In genomic region chr11:86575632-86576378, GRCm38 (mm10) we compare ENCODE assay signal across 11 mouse cellular contexts. TPM values are rescaled to one million over a fixed set of nuclear protein-coding genes. Genes with fewer than 3 reads are reported as not detected.
DNase-seq lines count a peak whose midpoint lies in the region; ATAC-seq and TF ChIP-seq lines count a peak whose summit lies in the region.
"Had no signal": no experiment of that assay in that cellular context is flagged by ENCODE, and none has a peak within 500 bp of the region (broad histone marks: within the 10 kb centered on the region; RNA-seq: fewer than 3 reads in every experiment).

No protein-coding gene starts in this region.

- no peak overlapping the region for H3K4me3 ChIP-seq in forebrain, embryonic 10.5 days
- no peak overlapping the region for H3K4me3 ChIP-seq in forebrain, embryonic 13.5 days
- no peak overlapping the region for H3K4me3 ChIP-seq in lung, embryonic 15.5 days
- H3K4me3 ChIP-seq in lung, adult 2 months (replicated peaks; ENCODE audit: extremely low read depth, low read depth, low read length) = no peak overlapping the region
- H3K4me3 ChIP-seq in intestine, embryonic 16.5 days (ENCODE audit: low read length) = no peak overlapping the region
- H3K4me3 ChIP-seq in stomach, postnatal 0 days (ENCODE audit: low read depth, low read length) = no peak overlapping the region
- H3K4me3 ChIP-seq in left cerebral cortex, adult 2 months = no peak overlapping the region
- H3K4me3 ChIP-seq: hindbrain, embryonic 15.5 days had no signal

- peaks cover 57% of the 10 kb centered on the region for H3K4me1 ChIP-seq in forebrain, embryonic 10.5 days
- H3K4me1 ChIP-seq in forebrain, embryonic 13.5 days = peaks cover 15% of the 10 kb centered on the region; the same call in 1 of the 2 replicates
- peaks cover 63% of the 10 kb centered on the region for H3K4me1 ChIP-seq in lung, embryonic 15.5 days
- H3K4me1 ChIP-seq in lung, adult 2 months (ENCODE audit: control insufficient read depth, insufficient read depth, low read length) = peaks cover 32% of the 10 kb centered on the region
- peaks cover 43% of the 10 kb centered on the region for H3K4me1 ChIP-seq in intestine, embryonic 16.5 days (ENCODE audit: control insufficient read depth, insufficient read depth, low read length)
- H3K4me1 ChIP-seq in stomach, postnatal 0 days (replicated peaks; ENCODE audit: control insufficient read depth, insufficient read depth) = peaks cover 19% of the 10 kb centered on the region

- intact Hi-C loops in left cerebral cortex, adult 2 months (cut with DNase I) = no loop called here

- WGBS in forebrain, embryonic 10.5 days = 90% methylated on average over 7 of the region's 7 CpGs
- WGBS in forebrain, embryonic 13.5 days = 79% methylated on average over 7 of the region's 7 CpGs
- WGBS in lung, embryonic 15.5 days = 67% methylated on average over 7 of the region's 7 CpGs
- 55% methylated on average over 7 of the region's 7 CpGs for WGBS in lung, adult 2 months
- 68% methylated on average over 7 of the region's 7 CpGs for WGBS in intestine, embryonic 16.5 days
- 57% methylated on average over 7 of the region's 7 CpGs for WGBS in stomach, postnatal 0 days

- TF ChIP-seq CTCF in lung, adult 2 months (IDR thresholded peaks at IDR 0.05; ENCODE audit: insufficient read depth, low read length) = no peak
- no peak for TF ChIP-seq CTCF in stomach, postnatal 0 days (IDR thresholded peaks at IDR 0.05; ENCODE audit: low read depth)
- no peak for TF ChIP-seq CTCF in left cerebral cortex, adult 2 months (IDR thresholded peaks at IDR 0.05)

- H3K27ac ChIP-seq in forebrain, embryonic 10.5 days = 0 out of 2 replicates have a peak overlapping the region, but pooled peaks have one; percentile 15
- no peak overlapping the region for H3K27ac ChIP-seq in forebrain, embryonic 13.5 days
- H3K27ac ChIP-seq in lung, embryonic 15.5 days = peak overlapping the region; percentile 51; the same call in 1 of the 2 replicates
- peak overlapping the region; percentile 15; the same call in 1 of the 2 replicates for H3K27ac ChIP-seq in intestine, embryonic 16.5 days (ENCODE audit: low read length)
- H3K27ac ChIP-seq in stomach, postnatal 0 days (replicated peaks) = peak overlapping the region; percentile 94
- no peak overlapping the region for H3K27ac ChIP-seq in left cerebral cortex, adult 2 months
- H3K27ac ChIP-seq: hindbrain, embryonic 15.5 days had no signal

- H3K9me3 ChIP-seq in forebrain, embryonic 10.5 days = no peaks in the 10 kb centered on the region
- H3K9me3 ChIP-seq in forebrain, embryonic 13.5 days (replicated peaks) = no peaks in the 10 kb centered on the region
- H3K9me3 ChIP-seq in lung, embryonic 15.5 days = no peaks in the 10 kb centered on the region
- H3K9me3 ChIP-seq in intestine, embryonic 16.5 days (ENCODE audit: control insufficient read depth, low read length) = no peaks in the 10 kb centered on the region
- H3K9me3 ChIP-seq in stomach, postnatal 0 days (ENCODE audit: control insufficient read depth, low read length) = no peaks in the 10 kb centered on the region
- H3K9me3 ChIP-seq: hindbrain, embryonic 15.5 days had no signal

- TF ChIP-seq EP300 in stomach, postnatal 0 days (optimal IDR thresholded peaks at IDR 0.05) = no peak

- H3K4me2 ChIP-seq in forebrain, embryonic 13.5 days = no peak overlapping the region
- H3K4me2 ChIP-seq in lung, embryonic 15.5 days = no peak overlapping the region
- no peak overlapping the region for H3K4me2 ChIP-seq in intestine, embryonic 16.5 days (ENCODE audit: low read depth, low read length)
- H3K4me2 ChIP-seq in stomach, postnatal 0 days (replicated peaks; ENCODE audit: low read depth) = no peak overlapping the region
- H3K4me2 ChIP-seq: hindbrain, embryonic 15.5 days had no signal

- DNase-seq in forebrain, embryonic 10.5 days (ENCODE audit: extremely low spot score, low spot score) = no peak
- no peak for DNase-seq in lung, adult 2 months
- DNase-seq in stomach, postnatal 0 days (ENCODE audit: low spot score) = peak; percentile 71
- no peak for DNase-seq in left cerebral cortex, adult 2 months (ENCODE audit: extremely low spot score in 1 of 2, low spot score in 2 of 2)
- no peak for DNase-seq in ovary, postnatal 10 days (ENCODE audit: low spot score)
- DNase-seq: adrenal gland, postnatal 10 days; right cerebral cortex, postnatal 4 days had no signal

- no peak for TF ChIP-seq POLR2A in lung, adult 2 months (IDR thresholded peaks at IDR 0.05; ENCODE audit: borderline replicate concordance, extremely low read depth, low read depth, low read length)

- no peaks in the 10 kb centered on the region for H3K27me3 ChIP-seq in forebrain, embryonic 10.5 days (ENCODE audit: poor library complexity, severe bottlenecking)
- no peaks in the 10 kb centered on the region for H3K27me3 ChIP-seq in forebrain, embryonic 13.5 days
- no peaks in the 10 kb centered on the region for H3K27me3 ChIP-seq in lung, embryonic 15.5 days
- no peaks in the 10 kb centered on the region for H3K27me3 ChIP-seq in intestine, embryonic 16.5 days (replicated peaks; ENCODE audit: control insufficient read depth, insufficient read depth, low read length)
- no peaks in the 10 kb centered on the region for H3K27me3 ChIP-seq in stomach, postnatal 0 days (ENCODE audit: control insufficient read depth, insufficient read depth, low read length)
- H3K27me3 ChIP-seq: hindbrain, embryonic 15.5 days had no signal

- H3K36me3 ChIP-seq in forebrain, embryonic 10.5 days (replicated peaks) = no peaks in the 10 kb centered on the region
- H3K36me3 ChIP-seq in forebrain, embryonic 13.5 days (ENCODE audit: poor library complexity, severe bottlenecking) = no peaks in the 10 kb centered on the region
- no peaks in the 10 kb centered on the region for H3K36me3 ChIP-seq in lung, embryonic 15.5 days
- no peaks in the 10 kb centered on the region for H3K36me3 ChIP-seq in intestine, embryonic 16.5 days (ENCODE audit: control insufficient read depth, insufficient read depth, low read length)
- H3K36me3 ChIP-seq in stomach, postnatal 0 days (ENCODE audit: control insufficient read depth, insufficient read depth, low read length) = no peaks in the 10 kb centered on the region
- H3K36me3 ChIP-seq: hindbrain, embryonic 15.5 days had no signal

- ATAC-seq in forebrain, embryonic 13.5 days = no peak
- no peak for ATAC-seq in lung, embryonic 15.5 days (ENCODE audit: borderline replicate concordance, extremely low read depth, low FRiP score, low TSS enrichment)
- ATAC-seq in intestine, embryonic 16.5 days = no peak
- peak; percentile 53 for ATAC-seq in stomach, postnatal 0 days (ENCODE audit: low FRiP score, low TSS enrichment)

- no peak overlapping the region for H3K9ac ChIP-seq in forebrain, embryonic 13.5 days
- no peak overlapping the region for H3K9ac ChIP-seq in lung, embryonic 15.5 days
- no peak overlapping the region for H3K9ac ChIP-seq in intestine, embryonic 16.5 days (ENCODE audit: low read depth, low read length)
- no peak overlapping the region for H3K9ac ChIP-seq in stomach, postnatal 0 days (ENCODE audit: low read length)
- H3K9ac ChIP-seq: hindbrain, embryonic 15.5 days had no signal

RNA-seq across cellular contexts. Expression of gene Tubd1, which starts 31.0 kb away (rescaled TPM):
- polyA plus RNA-seq in forebrain, embryonic 10.5 days (2016; fragmentation: Nextera tagmentation; extraction: Ambion mirVana) = 14.1 and 14.2 TPM in 2 replicates
- polyA plus RNA-seq in forebrain, embryonic 13.5 days (2015; fragmentation: Nextera tagmentation; extraction: Ambion mirVana) = 9.9 and 10.7 TPM in 2 replicates
- 14.8 and 16.1 TPM in 2 replicates for polyA plus RNA-seq in lung, embryonic 15.5 days (2015; fragmentation: Nextera tagmentation; extraction: Ambion mirVana)
- 2.6 and 4.0 TPM in 2 replicates for polyA plus RNA-seq in lung, adult 2 months (2012; rRNA removed)
- polyA plus RNA-seq in intestine, embryonic 16.5 days (2015; fragmentation: Nextera tagmentation; extraction: Ambion mirVana) = 9.3 and 11.4 TPM in 2 replicates
- polyA plus RNA-seq in stomach, postnatal 0 days (2015; fragmentation: Nextera tagmentation; extraction: Ambion mirVana) = 7.6 and 7.8 TPM in 2 replicates
- 1 to 10 TPM; 5.3 to 6.8 TPM for total RNA-seq in left cerebral cortex, adult 2 months (2021)

RNA-seq across cellular contexts. Expression of gene Rps6kb1, which starts 31.2 kb away (rescaled TPM):
- 63.7 and 66.0 TPM in 2 replicates for polyA plus RNA-seq in forebrain, embryonic 10.5 days (2016; fragmentation: Nextera tagmentation; extraction: Ambion mirVana)
- polyA plus RNA-seq in forebrain, embryonic 13.5 days (2015; fragmentation: Nextera tagmentation; extraction: Ambion mirVana) = 62.6 and 63.9 TPM in 2 replicates
- polyA plus RNA-seq in lung, embryonic 15.5 days (2015; fragmentation: Nextera tagmentation; extraction: Ambion mirVana) = 59.0 and 61.1 TPM in 2 replicates
- polyA plus RNA-seq in lung, adult 2 months (2012; rRNA removed) = 5.3 and 7.4 TPM in 2 replicates
- 45.2 and 56.8 TPM in 2 replicates for polyA plus RNA-seq in intestine, embryonic 16.5 days (2015; fragmentation: Nextera tagmentation; extraction: Ambion mirVana)
- 40.7 and 42.3 TPM in 2 replicates for polyA plus RNA-seq in stomach, postnatal 0 days (2015; fragmentation: Nextera tagmentation; extraction: Ambion mirVana)
- total RNA-seq in left cerebral cortex, adult 2 months (2021) = 10 to 100 TPM; 38.5 to 39.2 TPM

Comparison
In these comparisons a context has a peak if more than half of its experiments do, and no peak if none do; other contexts are left out.
1. H3K27ac ChIP-seq: peak in forebrain, embryonic 10.5 days (single experiment), lung, embryonic 15.5 days (single experiment), intestine, embryonic 16.5 days (single experiment) and stomach, postnatal 0 days (single experiment); none in forebrain, embryonic 13.5 days (single experiment) and left cerebral cortex, adult 2 months (single experiment).